Mouse (Mus musculus): ENCODE measurements at regions not wholly inside any gene's neighbourhood (a gene's known extent, or its start where the extent isn't known, plus 50 kb on each side); places are given as distances from the start of the nearest gene placed in this dataset.
"Not testable (repeated sequence)": the region's sequence is repeated elsewhere in the genome, so short reads cannot be mapped to it uniquely, and the experiment has no call there.

DNA sequence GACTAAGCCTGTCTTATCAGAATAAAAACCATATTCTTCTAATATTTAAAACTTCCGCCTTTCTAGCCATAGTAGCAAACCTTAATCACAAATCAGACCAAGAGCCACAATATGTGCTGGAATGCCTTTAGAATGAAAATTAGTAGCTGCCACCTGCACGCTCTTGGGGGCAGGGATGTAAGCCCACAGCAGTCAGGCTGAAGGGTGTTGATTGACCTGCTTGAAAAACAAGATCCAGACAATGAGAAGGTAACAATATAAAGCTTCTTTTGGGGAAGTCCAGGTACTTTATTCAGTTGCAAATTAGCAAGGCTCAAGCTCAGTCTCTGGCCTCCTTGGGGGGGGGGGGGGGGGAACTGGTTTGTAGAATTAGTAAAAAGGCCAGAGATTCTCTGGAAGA lies 222.3 kb upstream of the Ell2 start:
- DNase-seq (ENCODE audit: low spot score in 2 of 2): not testable (repeated sequence)

DNA sequence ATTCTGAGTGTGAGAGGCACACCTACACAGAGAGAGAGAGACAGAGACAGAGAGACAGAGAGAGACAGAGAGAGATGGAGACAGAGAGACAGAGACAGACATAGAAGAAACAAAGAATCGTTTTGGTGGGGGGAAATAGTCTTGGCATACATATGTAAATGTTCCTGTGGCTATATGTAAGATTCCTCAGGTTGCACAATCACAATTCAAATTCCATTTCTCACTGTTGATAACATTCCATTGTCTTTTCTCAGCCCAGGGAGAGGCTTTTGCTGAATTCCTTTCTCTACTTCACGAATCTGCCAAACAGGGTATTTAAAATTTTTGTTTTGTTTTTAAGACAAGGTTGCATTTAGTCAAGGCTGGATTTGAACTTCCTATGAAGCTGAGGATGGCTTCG lies 205.0 kb upstream of the Ell2 start:
- DNase-seq (ENCODE audit: low spot score in 2 of 2): no peak

DNA sequence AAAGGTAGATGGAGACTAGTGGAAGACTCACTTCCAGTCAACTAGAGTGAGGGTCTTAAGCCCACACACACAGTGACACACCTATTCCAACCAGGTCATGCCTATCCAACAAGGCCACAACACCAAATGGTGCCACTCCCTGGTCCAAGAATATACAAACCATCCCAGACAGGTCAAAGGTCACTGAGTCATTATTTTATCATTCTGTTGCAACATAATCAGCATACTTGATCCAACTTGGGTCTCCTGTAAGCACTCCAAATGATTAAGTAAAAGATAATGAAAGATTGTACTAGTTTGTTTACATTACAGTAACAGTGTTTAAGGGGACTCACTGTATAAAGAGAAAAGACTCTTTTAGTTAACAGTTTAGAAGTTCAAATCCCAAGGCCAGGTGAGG lies 203.2 kb upstream of the Ell2 start:
- DNase-seq (ENCODE audit: low spot score in 2 of 2): no peak

DNA sequence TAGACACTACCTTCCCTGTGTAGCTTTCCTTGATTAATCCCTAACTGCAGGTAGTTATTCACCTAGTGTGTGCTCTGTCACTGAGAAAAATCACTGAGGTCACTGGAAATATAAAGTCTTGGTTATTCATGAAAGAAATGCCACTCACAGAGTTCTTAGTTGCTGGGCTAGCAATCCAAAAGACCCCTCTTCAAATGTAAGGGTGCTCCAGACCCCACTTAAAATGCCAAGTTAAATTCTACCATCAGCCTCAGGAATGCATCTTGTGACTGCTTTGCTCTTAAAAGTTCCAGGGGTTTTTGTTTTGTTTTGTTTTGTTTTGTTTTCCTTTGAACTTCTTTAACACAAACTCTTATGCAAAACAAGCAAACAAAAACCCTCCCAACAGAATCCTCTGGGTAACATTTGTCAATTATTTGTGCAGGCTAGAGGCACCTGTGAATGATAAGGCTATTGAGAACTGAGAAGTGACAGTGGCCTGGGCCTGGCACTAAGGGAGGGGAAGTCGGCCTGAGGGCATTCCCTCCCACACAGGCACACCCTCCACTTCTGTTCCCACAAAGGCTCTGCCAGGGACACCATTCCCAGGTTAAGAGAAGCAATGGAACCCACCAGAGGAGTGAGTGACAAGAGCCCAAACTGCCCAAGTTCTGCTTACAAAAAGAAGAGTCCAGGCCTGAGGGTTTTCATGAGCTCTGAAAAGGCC lies 192.1 kb upstream of the Ell2 start:
- DNase-seq (ENCODE audit: low spot score in 2 of 2): no peak

DNA sequence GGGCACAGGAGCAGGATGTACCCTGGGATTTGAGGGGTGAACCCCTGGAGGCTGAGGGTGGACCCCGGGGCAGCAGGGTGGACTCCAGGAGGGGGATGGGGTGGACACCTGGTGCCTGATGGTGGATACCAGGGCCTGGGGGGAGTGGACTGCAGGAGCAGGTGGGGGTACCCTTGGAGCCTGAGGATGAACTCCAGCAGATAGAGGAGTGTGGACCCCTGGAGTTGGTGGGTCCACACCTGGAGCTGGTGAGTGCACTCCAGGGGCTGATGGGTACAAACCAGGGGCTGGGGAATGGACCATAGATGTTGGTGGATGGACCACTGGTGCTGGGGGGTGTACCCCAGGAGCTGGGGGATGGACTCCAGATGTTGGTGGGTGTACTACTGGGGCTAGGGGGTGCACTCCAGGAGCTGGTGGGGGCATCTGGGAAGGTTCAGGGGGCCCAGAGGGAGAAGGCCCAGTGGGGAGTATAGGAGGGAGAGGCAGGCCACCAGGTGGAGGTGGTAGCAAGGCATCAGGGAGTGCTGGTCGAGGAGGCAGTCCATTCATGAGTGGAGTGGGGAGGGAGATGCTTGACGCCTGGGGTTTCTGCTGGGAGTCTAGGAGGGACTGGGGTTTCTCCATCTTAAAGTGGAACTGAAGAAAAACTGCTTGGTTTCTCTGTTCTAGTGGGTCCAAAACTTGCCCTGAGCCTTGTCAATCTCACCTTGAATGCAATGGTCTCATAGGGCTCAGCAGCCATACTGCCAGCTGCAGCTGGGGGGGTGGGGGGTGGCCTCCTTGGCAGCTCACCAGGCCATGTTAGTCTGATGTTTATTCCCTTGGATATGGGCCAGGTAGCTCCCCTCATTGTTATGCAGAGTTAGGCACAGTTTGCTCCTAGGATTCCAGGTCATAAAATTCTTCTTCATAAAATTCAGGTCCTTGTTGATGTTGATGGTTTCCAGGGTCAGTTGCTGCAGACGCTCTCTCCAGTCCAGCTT lies 183.0 kb upstream of the Ell2 start:
- no peak for DNase-seq (ENCODE audit: low spot score in 2 of 2)

DNA sequence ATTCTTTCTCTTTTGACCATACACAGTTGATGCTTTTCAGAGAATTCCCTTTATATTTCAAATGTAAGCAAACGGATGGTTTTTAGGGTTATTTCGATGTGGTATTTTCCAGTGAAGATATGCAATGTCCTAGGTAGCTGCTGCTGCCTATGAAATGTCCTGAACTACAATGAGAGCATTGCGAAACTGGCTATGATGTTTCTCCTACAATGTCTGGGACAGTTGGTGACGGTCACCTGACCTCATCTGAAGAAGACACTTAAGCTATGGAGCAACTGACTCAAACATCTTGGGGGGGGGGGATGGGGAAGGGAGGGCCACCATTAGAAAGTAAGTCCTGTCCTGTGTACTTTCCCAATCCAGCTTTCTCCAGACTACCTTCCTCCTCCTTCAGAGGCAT lies 182.1 kb upstream of the Ell2 start:
- DNase-seq (ENCODE audit: low spot score in 2 of 2): no peak

DNA sequence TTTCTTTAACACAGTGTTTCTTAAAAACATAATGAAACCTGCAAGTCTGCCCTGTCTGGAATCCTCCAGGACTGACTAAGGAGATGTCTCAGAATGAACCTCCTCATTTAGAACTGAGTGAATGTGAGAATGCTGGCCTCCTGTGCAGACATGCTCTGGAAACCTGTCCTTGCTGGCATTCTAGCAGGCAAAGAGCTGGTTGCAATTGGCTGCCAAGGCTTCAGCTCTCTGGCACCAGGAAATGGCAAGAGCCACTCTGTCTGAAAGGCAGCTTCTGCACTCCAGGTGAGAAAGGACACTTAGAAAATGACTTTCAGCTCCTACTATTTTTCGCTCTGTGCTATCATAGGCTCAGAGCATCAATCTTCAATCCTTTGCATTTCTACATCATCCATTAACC lies 175.0 kb upstream of the Ell2 start:
- DNase-seq (ENCODE audit: low spot score in 2 of 2): no peak

DNA sequence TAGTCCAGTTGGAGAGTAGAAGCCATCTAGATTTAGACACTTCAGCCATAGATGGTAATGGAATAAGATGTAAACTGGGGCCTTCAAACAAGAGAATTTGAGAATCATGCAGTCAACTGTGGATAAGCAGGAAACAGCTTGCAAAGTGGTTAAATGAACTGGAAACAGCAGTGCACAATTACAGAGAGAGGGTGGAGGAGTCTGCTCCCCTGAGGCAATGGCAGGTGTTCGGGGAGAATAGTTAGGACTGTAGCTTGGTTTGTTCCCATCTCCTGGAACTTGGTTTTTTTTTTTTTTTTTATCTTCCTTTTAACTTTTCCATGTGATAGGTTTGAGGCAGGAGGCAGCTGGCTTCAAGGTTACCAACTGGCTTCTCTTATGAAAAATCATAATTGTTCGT lies 165.1 kb upstream of the Ell2 start:
- no peak for DNase-seq (ENCODE audit: low spot score in 2 of 2)

DNA sequence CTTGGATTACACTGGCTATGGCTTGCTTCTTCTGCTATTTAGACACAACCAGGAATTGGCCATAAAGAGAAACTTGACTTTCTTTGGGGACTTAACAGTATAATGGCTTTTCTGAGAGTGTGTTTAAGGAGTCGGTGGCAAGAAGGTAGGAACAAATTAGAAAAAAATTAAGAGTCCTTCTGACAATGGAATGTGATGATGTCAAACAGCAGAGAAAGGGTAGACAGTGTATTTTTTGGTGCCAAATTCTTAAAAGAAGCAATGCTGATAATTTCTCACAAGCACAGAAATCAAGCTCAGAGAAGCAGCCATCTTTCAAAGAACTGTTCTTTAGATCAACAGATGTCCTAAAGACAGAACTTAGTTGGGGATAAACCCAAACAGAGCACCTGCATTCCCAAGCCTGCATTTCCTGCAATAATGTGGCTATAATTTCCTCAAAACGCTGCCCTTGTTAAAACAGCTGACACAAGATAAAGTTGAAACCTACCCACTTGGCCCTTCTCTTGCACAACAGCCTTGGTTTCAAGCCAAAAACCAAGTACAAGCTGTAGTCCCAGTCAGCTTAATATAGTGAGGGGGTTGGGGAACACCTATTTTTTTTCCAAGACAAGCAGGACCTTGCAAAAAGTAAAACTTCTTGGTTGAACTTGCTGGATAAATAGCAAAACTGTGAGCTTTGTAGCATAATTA lies 164.2 kb upstream of the Ell2 start:
- no peak for DNase-seq (ENCODE audit: low spot score in 2 of 2)

DNA sequence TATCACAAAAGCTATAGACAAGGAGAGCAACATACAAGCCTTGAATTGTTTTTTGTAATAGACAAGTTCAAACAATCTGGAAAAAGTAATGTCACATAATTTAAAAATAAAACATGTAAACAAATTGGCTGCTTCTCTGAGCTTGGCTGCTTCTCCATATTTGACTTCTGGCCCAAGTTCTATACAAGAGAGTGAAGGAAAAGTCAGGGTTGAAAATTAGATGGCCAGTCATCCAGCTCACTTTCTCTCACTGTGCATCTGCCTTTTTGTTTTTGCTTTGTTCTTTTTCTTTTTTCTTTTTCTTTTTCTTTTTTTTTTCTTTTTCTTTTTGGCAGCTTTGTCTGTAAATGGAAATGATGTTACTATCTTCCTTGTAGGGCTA lies 163.6 kb upstream of the Ell2 start:
- no peak for DNase-seq (ENCODE audit: low spot score in 2 of 2)

DNA sequence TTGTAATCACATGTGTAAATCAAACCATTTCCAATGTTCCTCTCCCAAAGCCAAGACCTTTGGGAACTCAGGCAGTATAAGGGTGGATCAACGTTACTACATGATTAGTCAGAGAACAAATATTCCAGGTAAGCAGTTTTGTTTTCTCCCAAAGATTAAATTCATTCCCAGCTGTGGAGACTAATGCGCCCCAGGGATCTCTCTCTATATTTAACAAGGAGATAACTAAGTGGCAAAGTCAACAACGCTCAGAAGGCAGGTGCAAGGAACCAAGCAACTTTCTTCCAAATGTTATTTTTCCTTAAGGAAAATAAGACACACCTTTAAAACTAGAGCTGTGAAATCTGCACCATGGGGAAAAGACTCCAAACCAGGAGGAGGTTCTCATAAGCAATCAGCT lies 163.0 kb upstream of the Ell2 start:
- DNase-seq (ENCODE audit: low spot score in 2 of 2): no peak

DNA sequence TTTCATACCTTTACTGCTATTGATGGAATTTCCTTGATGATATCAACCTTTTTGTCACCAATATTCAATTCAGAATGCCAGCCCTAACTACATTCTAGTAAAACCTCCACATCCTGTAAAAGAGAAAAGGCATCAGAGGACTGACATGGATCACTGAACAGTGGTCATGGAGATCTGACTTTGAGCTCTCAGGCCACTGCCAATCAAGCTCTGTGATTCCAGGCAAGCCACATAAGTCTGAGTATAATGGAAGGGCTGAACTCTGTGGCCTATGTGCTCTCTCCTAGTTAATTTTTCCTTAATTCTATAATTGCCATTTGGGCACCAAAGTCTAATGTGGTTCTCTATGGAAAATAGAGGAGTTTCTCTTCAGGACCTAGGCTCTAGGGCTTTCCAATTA lies 161.8 kb upstream of the Ell2 start:
- DNase-seq (ENCODE audit: low spot score in 2 of 2): no peak

DNA sequence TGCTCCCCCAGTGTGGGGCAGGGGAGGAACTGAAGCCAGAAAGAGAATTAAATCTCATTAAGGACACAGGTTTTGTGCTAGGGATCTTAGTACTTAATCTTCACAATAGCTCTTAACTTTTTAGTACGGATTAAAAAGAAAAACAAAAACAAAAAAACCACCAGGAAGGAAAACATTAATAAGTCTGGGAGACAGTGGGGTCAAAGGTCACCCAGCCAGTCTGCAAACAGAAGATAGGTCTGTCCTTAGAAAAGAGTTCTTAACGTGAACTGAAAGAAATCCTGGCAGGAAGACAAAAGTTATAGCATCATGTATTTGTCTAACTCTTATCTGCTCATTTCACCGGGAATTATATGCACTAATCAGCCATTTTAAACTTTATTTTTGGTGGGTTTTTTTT lies 158.8 kb upstream of the Ell2 start:
- no peak for DNase-seq (ENCODE audit: low spot score in 2 of 2)

DNA sequence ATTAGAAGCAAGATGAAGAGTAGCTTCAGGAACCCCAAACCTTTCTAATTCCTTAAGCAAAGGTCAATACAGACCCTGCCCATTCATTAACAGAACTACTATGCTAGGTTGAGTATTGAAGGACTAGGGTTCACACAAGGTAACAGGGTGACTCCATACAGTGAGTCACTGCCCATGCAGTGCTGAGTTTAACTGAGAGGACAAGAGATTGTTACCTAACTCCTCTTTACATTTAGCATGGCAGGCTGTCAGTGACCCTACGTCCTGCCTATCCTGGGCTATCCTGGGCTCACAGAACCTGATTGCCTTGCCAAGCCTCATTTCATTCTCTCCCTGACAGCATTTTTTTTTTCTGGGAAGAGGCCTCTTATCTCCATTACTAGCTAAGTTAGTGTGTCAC lies 127.6 kb upstream of the Ell2 start:
- DNase-seq (ENCODE audit: low spot score in 2 of 2): no peak

DNA sequence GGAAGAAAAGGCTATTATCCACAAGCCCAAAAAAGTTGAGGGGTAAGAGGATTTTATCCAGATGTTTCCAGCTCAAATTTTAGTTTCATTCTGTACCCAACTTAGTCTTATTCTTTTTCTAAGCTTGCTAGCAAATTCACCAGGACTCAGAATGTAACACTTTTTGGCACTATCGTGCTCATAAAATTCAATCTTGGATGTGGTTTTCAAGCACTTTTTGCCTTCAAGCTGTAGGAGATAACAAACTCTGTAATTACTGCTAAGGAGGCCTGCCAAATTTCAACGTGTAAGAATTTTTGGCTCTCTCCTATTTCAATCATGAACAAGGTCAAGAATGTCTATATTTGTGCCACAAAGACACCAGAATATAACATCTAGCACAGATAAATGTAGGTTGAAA lies 115.7 kb upstream of the Ell2 start:
- DNase-seq (ENCODE audit: low spot score in 2 of 2): no peak

DNA sequence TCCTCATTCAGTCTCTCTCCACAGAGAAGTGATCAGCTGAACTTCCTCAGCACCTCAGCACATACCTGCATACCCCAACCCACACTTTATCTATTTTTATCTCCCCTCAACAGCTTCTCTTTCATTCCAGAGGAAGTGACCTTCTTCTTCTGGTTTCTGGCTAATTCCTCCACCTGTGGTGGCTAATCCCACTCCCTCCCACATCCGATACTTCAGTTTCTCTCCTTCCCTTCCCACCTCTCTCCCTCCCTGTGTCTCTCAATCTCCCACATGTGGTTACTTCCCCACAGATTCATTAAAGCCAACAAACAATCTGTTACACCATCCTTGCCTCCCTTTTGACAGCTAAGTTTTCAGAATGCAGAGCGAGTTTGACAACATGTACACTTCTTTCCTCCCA lies 109.7 kb upstream of the Ell2 start:
- no peak for DNase-seq (ENCODE audit: low spot score in 2 of 2)

DNA sequence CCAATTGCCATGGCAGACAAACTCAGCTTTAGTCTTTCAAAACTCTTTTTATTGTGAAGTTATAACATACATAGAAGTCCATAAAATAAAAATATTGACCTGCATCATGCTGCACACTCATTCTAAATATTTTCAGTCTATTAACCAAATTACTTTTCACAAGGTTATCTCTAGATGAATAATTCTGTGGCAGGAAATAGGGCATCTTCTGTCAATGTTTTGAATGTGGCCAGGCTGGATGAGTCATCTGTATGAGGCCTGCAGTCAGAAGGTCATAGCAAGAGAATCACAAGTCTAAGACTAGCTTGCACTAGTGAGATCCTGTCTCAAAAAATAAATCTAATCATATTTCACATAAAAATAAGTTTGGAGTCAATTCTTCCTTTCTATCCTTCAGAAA lies 108.4 kb upstream of the Ell2 start:
- DNase-seq (ENCODE audit: low spot score in 2 of 2): no peak

DNA sequence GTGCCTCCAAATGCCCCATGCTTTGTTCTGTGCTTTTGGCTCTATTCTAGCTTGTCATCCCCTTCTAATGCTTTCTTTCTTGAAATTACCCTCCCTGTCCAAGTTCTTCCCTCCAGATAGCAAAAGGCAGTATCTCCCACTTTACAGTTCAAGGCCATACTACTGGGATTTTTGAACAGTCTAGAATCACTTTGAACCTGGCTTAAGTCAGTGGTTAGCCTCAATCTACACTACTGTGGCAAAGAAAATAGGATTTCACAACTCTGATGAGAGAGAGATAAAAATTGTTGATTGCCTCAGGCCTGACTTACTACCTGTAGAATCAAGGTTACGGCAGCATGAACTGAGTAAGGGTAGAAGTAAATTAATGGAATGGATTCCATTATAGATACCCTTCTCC lies 107.9 kb upstream of the Ell2 start:
- no peak for DNase-seq (ENCODE audit: low spot score in 2 of 2)

DNA sequence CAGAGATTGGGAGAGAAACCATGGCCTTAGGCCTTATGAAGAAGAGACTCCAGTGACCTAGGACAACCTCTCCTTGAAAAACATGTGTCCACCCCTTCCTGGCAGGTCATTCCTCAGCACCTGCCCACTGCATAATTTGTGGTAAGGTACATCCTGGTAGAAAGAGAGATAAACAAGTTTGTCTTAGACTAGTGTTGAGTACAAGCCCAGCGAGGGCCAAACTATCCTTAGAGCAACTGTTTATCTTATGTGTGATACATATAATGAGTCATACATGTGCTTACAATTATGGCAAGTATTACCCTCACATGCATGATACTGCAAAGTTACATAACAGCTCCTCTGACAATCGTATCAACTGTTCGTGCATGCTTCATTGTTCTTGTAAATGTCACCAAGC lies 83.3 kb upstream of the Ell2 start:
- DNase-seq (ENCODE audit: low spot score in 2 of 2): no peak

DNA sequence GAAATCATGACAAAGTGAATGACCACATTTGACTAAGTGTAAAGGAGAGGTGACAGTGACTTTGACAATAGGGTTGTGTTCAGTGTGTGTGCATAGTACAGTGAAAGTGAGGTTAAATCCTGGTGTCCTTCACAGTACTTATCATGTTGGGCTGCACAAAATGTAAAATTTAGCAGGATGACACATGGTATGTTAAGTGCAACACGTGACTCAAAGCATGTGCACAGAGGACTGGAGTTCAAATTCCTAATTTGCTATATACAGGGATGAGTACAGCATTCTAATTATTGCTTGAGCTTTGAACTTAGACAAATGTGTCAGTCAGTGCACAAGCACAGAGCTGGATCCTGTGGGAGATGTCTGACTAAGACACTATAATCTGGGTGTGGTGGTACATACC lies 79.2 kb upstream of the Ell2 start:
- DNase-seq (ENCODE audit: low spot score in 2 of 2): no peak

DNA sequence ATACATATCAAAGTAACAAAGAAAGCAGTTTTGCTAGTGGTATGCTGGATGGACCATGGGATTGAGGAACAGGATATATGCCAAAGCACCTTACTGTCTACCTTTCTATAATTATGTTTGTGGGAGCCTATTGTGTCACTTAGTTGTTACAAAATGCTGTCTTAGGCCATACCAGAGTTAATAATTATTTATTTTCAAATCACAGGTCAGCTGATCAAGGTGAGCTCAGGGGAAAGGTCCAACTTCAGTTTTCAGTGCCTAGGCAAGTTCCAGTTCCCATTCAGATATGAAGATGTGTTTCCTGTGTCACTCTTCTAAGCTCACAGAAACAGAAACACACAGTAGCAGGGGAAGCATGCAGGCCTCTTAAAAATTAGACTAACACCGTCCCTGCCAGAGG lies 75.5 kb upstream of the Ell2 start:
- no peak for DNase-seq (ENCODE audit: low spot score in 2 of 2)

DNA sequence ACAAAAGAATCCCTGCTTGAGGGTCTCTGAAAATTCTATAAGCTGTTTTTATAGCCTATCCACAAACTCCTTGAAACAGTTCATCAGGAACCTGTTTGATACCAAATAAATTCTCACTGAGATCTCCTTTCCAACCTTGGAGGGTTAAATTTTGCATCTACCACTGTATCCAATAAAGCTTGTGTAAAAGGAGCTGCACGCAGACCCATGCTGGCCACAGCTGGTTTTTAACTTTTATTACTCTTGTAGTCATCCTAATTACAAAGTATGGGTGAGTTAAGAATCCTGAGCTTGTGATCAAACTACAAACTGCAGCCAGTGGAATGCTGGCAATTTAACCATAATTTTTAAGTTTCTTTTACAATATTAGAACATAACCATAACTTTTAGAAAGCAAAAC lies 59.0 kb upstream of the Ell2 start:
- DNase-seq (ENCODE audit: low spot score in 2 of 2): no peak

DNA sequence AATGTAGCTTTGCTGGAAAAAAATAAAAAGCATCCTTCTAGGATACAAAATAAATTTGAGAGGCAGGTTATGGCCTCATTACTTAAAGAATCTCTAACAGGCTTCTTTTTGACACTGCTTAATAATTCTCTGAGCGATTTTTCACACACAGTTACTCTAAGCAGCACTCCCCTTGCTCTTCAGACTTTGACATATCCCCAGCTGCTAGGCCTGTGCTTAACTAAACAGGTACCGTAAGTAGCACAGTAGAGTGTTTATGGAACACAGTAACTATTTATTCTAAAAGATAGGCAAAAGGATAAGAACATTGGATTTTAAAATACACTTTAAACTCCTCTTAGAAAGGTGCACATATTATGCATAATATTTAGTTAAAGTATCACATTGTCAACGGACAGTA lies 54.6 kb upstream of the Ell2 start:
- DNase-seq (ENCODE audit: low spot score in 2 of 2): no peak

Data from left cerebral cortex, adult 9 months (tissue).